Mouse (Mus musculus): ENCODE results near the gene Rbms3. TPM values are rescaled to one million over a fixed set of nuclear protein-coding genes. Genes with fewer than 3 reads are reported as not detected.

Rbms3 gene
- total and polyA plus RNA-seq, 2 experiments from 2014 or later = 56.3 to 77.9 TPM

- Histone ChIP-seq H3K27me3 (ENCODE audit: insufficient read depth, low read length) (no peaks in the 10 kb centered on the region), H3K4me1 (ENCODE audit: insufficient read depth, low read length) (peaks cover 9% of the 10 kb centered on the region), H3K4me3 (ENCODE audit: low read length) (no peak overlapping the region), H3K36me3 (ENCODE audit: insufficient read depth, low read length) (no peaks in the 10 kb centered on the region), H3K9ac (replicated peaks; ENCODE audit: low read length) (no peak overlapping the region), H3K27ac (peak overlapping the region; percentile 41), H3K9me3 (ENCODE audit: low read length) (no peaks in the 10 kb centered on the region), H3K4me2 (ENCODE audit: low read depth, low read length) (no peak overlapping the region)
- TF ChIP-seq CTCF (IDR thresholded peaks at IDR 0.05; ENCODE audit: low read depth) = no peak
- WGBS = 21% methylated on average over 3 of the region's 3 CpGs
- peak; percentile 48 for DNase-seq (ENCODE audit: low spot score)
- ATAC-seq = peak; percentile 32; the same call in 1 of the 2 replicates
Observed at GRCm38 (mm10) chr9:116912493-116912847, 717.2 kb downstream of the Rbms3 start.

DNA sequence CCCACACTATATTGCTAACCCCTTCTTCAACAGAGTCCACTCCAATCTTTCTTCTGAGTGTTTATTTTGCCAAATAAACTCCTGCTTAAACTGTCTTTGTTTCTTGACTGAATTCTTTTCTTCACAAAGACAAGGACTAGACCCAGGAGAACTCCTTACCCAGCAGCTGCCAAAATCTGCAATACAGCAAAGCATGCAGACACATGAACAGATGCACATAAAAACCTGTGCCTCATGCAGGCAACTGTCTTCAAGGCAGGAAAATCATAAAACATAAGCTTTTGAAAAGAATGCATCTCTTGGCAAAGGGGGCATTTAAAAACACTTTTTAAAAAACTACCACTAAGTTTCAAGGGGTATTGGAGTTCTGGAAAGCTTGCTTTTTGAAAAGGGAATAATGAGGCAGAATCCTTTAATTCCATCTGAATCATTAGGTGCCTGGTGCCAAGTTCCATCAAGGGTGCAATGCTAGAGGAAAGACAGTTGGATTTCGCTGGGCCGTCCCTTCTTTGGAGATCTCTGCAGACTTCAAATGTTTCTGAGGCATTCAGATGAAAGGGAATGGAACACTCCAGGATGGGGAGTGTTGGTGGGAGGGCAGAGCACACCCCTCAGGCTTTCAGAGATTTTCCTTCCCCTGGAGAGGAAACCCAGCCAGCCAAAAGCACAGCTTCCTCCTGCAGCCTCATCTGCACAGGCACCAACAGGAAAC lies 717.8 kb downstream of the Rbms3 start:
- H3K27ac ChIP-seq = peak overlapping the region; percentile 41
- 20% methylated on average over 2 of the region's 2 CpGs for WGBS
- H3K9me3 ChIP-seq (ENCODE audit: low read length) = no peaks in the 10 kb centered on the region
- TF ChIP-seq CTCF (IDR thresholded peaks at IDR 0.05; ENCODE audit: low read depth) = no peak
- H3K36me3 ChIP-seq (ENCODE audit: insufficient read depth, low read length) = no peaks in the 10 kb centered on the region
- no peaks in the 10 kb centered on the region for H3K27me3 ChIP-seq (ENCODE audit: insufficient read depth, low read length)
- H3K4me2 ChIP-seq (ENCODE audit: low read depth, low read length) = no peak overlapping the region
- DNase-seq (ENCODE audit: low spot score) = peak; percentile 64
- ATAC-seq = peak; percentile 47; the same call in 1 of the 2 replicates
- peaks cover 9% of the 10 kb centered on the region for H3K4me1 ChIP-seq (ENCODE audit: insufficient read depth, low read length)
- no peak overlapping the region for H3K4me3 ChIP-seq (ENCODE audit: low read length)
- no peak overlapping the region for H3K9ac ChIP-seq (replicated peaks; ENCODE audit: low read length)

DNA sequence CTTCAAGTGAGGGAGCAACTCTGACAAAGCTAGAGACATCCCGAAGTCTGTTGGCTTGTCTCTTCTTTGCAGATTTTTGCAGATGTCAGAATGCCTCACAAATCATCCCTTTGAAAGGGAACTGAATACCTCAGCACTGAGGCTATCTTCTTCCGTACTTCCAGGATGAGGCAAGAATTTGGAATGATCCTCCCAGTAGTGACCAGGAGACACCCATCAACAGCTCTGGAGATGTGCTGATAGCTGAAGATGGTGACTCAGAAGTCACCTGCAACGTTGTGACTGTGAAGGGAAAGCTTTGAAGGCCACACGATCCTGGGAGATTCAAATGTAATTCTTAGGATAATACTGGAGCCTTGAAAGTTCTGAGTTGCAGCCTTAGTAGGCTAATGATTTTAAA lies 720.2 kb downstream of the Rbms3 start:
- no peaks in the 10 kb centered on the region for H3K36me3 ChIP-seq (ENCODE audit: insufficient read depth, low read length)
- no peaks in the 10 kb centered on the region for H3K9me3 ChIP-seq (ENCODE audit: low read length)
- H3K4me2 ChIP-seq (ENCODE audit: low read depth, low read length) = no peak overlapping the region
- DNase-seq (ENCODE audit: low spot score) (no peak), ATAC-seq (no peak)
- WGBS = 75% methylated on average over 4 of the region's 4 CpGs
- no peak overlapping the region for H3K9ac ChIP-seq (replicated peaks; ENCODE audit: low read length)
- no peak overlapping the region for H3K4me3 ChIP-seq (ENCODE audit: low read length)
- no peak overlapping the region for H3K27ac ChIP-seq
- no peaks in the 10 kb centered on the region for H3K27me3 ChIP-seq (ENCODE audit: insufficient read depth, low read length)
- peaks cover 9% of the 10 kb centered on the region for H3K4me1 ChIP-seq (ENCODE audit: insufficient read depth, low read length)
- TF ChIP-seq CTCF (IDR thresholded peaks at IDR 0.05; ENCODE audit: low read depth) = no peak

GRCm38 (mm10) chr9:116906955-116907354 lies 722.8 kb downstream of the Rbms3 start:
- 64% methylated on average over 4 of the region's 4 CpGs for WGBS

DNA sequence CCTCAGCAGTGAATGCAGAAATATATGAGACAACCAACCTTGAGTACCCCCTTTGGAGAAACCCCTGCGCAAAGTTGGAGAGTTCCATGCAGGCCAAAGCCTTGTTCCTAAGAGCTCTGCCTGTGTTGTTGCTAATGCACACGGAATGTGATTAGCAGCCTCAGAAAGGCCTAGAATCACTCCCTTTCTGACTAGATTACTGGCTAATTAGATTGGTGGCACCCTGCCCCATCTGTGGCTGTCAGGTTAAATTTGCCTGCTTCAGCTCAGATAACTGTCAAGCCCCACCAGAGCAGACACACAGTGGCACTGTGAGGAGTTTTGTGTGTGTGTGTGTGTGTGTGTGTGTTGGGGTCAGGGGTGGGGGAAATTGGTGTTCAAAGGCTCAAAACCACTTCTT lies 724.1 kb downstream of the Rbms3 start:
- Histone ChIP-seq H3K4me1 (ENCODE audit: insufficient read depth, low read length) (no peaks in the 10 kb centered on the region), H3K36me3 (ENCODE audit: insufficient read depth, low read length) (no peaks in the 10 kb centered on the region), H3K4me3 (ENCODE audit: low read length) (no peak overlapping the region), H3K27ac (no peak overlapping the region), H3K9me3 (ENCODE audit: low read length) (no peaks in the 10 kb centered on the region), H3K4me2 (ENCODE audit: low read depth, low read length) (no peak overlapping the region), H3K27me3 (ENCODE audit: insufficient read depth, low read length) (no peaks in the 10 kb centered on the region), H3K9ac (replicated peaks; ENCODE audit: low read length) (no peak overlapping the region)
- 47% methylated on average over 2 of the region's 2 CpGs for WGBS
- ATAC-seq (peak; percentile 59; the same call in 1 of the 2 replicates), DNase-seq (ENCODE audit: low spot score) (peak; percentile 69)
- no peak for TF ChIP-seq CTCF (IDR thresholded peaks at IDR 0.05; ENCODE audit: low read depth)

More at GRCm38 (mm10) chr9:116906955-116907354, 722.8 kb downstream of the Rbms3 start:
- H3K36me3 ChIP-seq (ENCODE audit: insufficient read depth, low read length) = no peaks in the 10 kb centered on the region
- ATAC-seq (no peak), DNase-seq (ENCODE audit: low spot score) (no peak)
- no peak overlapping the region for H3K27ac ChIP-seq
- no peaks in the 10 kb centered on the region for H3K9me3 ChIP-seq (ENCODE audit: low read length)
- no peak overlapping the region for H3K4me3 ChIP-seq (ENCODE audit: low read length)
- H3K4me1 ChIP-seq (ENCODE audit: insufficient read depth, low read length) = no peaks in the 10 kb centered on the region; the same call in 1 of the 2 replicates
- peak; percentile 61 for TF ChIP-seq CTCF (IDR thresholded peaks at IDR 0.05; ENCODE audit: low read depth)
- H3K9ac ChIP-seq (replicated peaks; ENCODE audit: low read length) = no peak overlapping the region
- H3K4me2 ChIP-seq (ENCODE audit: low read depth, low read length) = no peak overlapping the region
- H3K27me3 ChIP-seq (ENCODE audit: insufficient read depth, low read length) = no peaks in the 10 kb centered on the region

- 51% methylated on average over 11 of the region's 11 CpGs for WGBS
Observed at GRCm38 (mm10) chr9:116903304-116903993, 726.3 kb downstream of the Rbms3 start.

More at GRCm38 (mm10) chr9:116903304-116903993, 726.3 kb downstream of the Rbms3 start:
- Histone ChIP-seq H3K9me3 (ENCODE audit: low read length) (no peaks in the 10 kb centered on the region), H3K4me2 (ENCODE audit: low read depth, low read length) (no peak overlapping the region), H3K36me3 (ENCODE audit: insufficient read depth, low read length) (no peaks in the 10 kb centered on the region), H3K9ac (replicated peaks; ENCODE audit: low read length) (no peak overlapping the region), H3K4me3 (ENCODE audit: low read length) (no peak overlapping the region), H3K27ac (no peak overlapping the region), H3K27me3 (ENCODE audit: insufficient read depth, low read length) (no peaks in the 10 kb centered on the region), H3K4me1 (ENCODE audit: insufficient read depth, low read length) (no peaks in the 10 kb centered on the region)
- peak; percentile 27 for DNase-seq (ENCODE audit: low spot score)
- TF ChIP-seq CTCF (IDR thresholded peaks at IDR 0.05; ENCODE audit: low read depth) = no peak
- ATAC-seq = 0 out of 2 replicates have a peak, but pooled peaks have one; percentile 53
